Mouse (Mus musculus) heart, embryonic 13.5 days (tissue): ENCODE data around the gene 2700049A03Rik. TPM values are rescaled to one million over a fixed set of nuclear protein-coding genes. Genes with fewer than 3 reads are reported as not detected.

Experiments
- ATAC-seq: fragments of 200-750 bp; cut with Nextera tagmentation; 2 replicates; pipeline ENCODE4 v1.8.0; 2017; ENCODE audit warnings: moderate TSS enrichment; ENCODE audit not compliant: insufficient number of reproducible peaks, low FRiP score, low TSS enrichment; ENCODE audit errors: extremely low read depth
- H3K27ac ChIP-seq: fragments of 300-500 bp; sonication (generic); replicated peaks from 2 replicates; pipeline ENCODE4 v1.5.1; 2015; ENCODE audit warnings: moderate library complexity, mild to moderate bottlenecking, inconsistent platforms
- H3K27me3 ChIP-seq: fragments of 300-500 bp; sonication (generic); replicated peaks from 2 replicates; pipeline ENCODE4 v1.6.1; 2015; ENCODE audit warnings: mild to moderate bottlenecking, inconsistent platforms
- H3K36me3 ChIP-seq: fragments of 300-500 bp; sonication (generic); 2 replicates; pipeline ENCODE4 v1.6.1; 2015; ENCODE audit warnings: mild to moderate bottlenecking, inconsistent platforms
- H3K4me1 ChIP-seq: fragments of 300-500 bp; sonication (generic); 2 replicates; pipeline ENCODE4 v1.6.1; 2015; ENCODE audit warnings: inconsistent platforms
- H3K4me2 ChIP-seq: fragments of 300-500 bp; sonication (generic); 2 replicates; pipeline ENCODE4 v1.6.1; 2015; ENCODE audit warnings: inconsistent platforms, mild to moderate bottlenecking, moderate library complexity
- H3K4me3 ChIP-seq: fragments of 300-500 bp; sonication (generic); 2 replicates; pipeline ENCODE4 v1.5.1; 2015; ENCODE audit warnings: moderate library complexity, mild to moderate bottlenecking, inconsistent platforms
- H3K9ac ChIP-seq: fragments of 300-500 bp; sonication (generic); 2 replicates; pipeline ENCODE4 v1.6.1; 2015; ENCODE audit warnings: inconsistent platforms, mild to moderate bottlenecking, moderate library complexity
- H3K9me3 ChIP-seq: fragments of 300-500 bp; sonication (generic); 2 replicates; pipeline ENCODE4 v1.6.1; 2016; ENCODE audit warnings: inconsistent platforms
- WGBS: fragments of 180-500 bp; shearing (Covaris S2); methylation state at CpG from one replicate; pipeline ENCODE4 v1.1.7; 2015; ENCODE audit warnings: mixed read lengths; 5-methylcytosine and 5-hydroxymethylcytosine counted together
- polyA plus RNA-seq: library from polyadenylated mRNA; unstranded; fragments of >200 nt; fragmentation: Nextera tagmentation; extraction: Ambion mirVana; gene quantifications from 2 replicates; pipeline ENCODE4 v1.2.1, GENCODE M21; 2015

2700049A03Rik gene
- polyA plus RNA-seq, 1 experiment from 2014 or later = 9.2 TPM

DNA sequence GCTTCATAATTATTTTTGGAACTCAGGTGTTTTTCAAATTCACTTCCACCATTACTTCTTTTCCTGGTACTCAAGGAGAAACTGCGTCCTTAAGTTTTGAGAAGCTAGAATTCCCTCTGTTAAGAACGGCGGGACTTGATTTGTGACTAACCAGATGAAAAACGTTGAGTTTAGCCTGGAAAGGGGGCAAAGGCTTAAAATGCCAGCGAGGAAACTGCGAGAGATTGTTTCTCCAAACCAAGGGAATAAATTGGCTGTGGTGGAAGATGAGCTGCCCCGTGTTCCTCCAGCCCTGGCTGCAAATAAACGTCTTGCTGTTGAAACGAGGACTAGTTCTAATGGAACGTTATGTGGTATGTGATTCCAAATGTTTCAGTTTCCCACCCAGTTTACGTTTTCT, 1.0 kb downstream of the 2700049A03Rik start:
- no peaks in the 10 kb centered on the region for H3K9me3 ChIP-seq
- H3K27ac ChIP-seq = 0 out of 2 replicates have a peak overlapping the region, but pooled peaks have one; percentile 20
- no peak for ATAC-seq
- peaks cover 31% of the 10 kb centered on the region for H3K4me1 ChIP-seq
- peak overlapping the region; percentile 97 for H3K9ac ChIP-seq
- peaks cover 44% of the 10 kb centered on the region for H3K36me3 ChIP-seq
- H3K4me3 ChIP-seq = peak overlapping the region; percentile 99
- no peaks in the 10 kb centered on the region for H3K27me3 ChIP-seq
- H3K4me2 ChIP-seq = peak overlapping the region; percentile 98
- WGBS = 4% methylated on average over 11 of the region's 11 CpGs

- H3K36me3 ChIP-seq = peaks cover 52% of the 10 kb centered on the region
- peaks cover 29% of the 10 kb centered on the region for H3K4me1 ChIP-seq
- H3K27me3 ChIP-seq = no peaks in the 10 kb centered on the region
- no peak for ATAC-seq
- H3K9ac ChIP-seq = no peak overlapping the region
- H3K9me3 ChIP-seq = no peaks in the 10 kb centered on the region
- 75% methylated on average over 5 of the region's 5 CpGs for WGBS
- peak overlapping the region; percentile 98; the same call in 1 of the 2 replicates for H3K4me2 ChIP-seq
- H3K27ac ChIP-seq = no peak overlapping the region
- peak overlapping the region; percentile 99; the same call in 1 of the 2 replicates for H3K4me3 ChIP-seq
These were observed 2.7 kb downstream of the 2700049A03Rik start for GRCm38 (mm10) chr12:71139258-71139828.

DNA sequence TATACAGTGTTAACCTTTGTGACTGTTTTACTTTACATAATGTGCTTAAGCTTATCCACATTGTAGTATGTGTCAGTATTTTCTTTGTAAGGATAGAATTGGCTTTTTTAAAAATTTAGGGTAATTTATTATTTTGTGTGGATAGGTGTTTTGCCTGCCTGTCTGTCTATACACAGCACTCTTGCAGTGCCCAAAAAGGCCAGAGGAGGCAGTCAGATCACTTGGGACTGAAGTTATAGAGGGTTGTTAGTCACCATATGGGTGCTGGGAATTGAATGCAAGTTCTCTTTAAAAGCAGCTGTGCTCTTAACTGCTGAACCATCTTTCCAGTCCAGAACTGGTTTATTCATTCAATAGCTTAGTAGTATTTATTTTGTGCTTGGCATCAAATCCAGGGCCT, 4.5 kb downstream of the 2700049A03Rik start:
- Histone ChIP-seq H3K27me3 (no peaks in the 10 kb centered on the region), H3K27ac (no peak overlapping the region), H3K9ac (no peak overlapping the region), H3K4me1 (peaks cover 16% of the 10 kb centered on the region), H3K36me3 (peaks cover 65% of the 10 kb centered on the region), H3K9me3 (no peaks in the 10 kb centered on the region), H3K4me3 (no peak overlapping the region), H3K4me2 (no peak overlapping the region)
- no peak for ATAC-seq

DNA sequence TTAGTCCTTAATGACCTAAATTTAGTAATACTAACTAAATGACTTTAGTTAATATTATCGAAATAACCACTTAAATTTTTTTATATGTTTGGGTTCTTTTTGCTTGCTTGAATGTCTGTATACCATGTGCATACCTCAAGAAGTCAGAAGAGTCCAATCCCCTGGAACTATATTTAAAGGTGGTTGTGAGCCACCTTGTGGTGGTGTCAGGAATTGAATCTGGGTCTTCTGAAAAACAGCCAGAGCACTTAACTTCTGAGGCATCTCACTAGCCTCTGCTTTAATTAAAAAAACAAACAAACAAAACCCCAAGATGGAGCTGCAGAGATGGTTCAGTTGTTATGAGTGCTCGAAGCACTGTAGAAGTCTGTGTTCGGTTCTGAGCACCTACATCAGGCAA, 11.0 kb downstream of the 2700049A03Rik start:
- Histone ChIP-seq H3K4me3 (no peak overlapping the region), H3K4me2 (no peak overlapping the region), H3K27ac (no peak overlapping the region), H3K27me3 (no peaks in the 10 kb centered on the region), H3K9ac (no peak overlapping the region), H3K4me1 (no peaks in the 10 kb centered on the region), H3K9me3 (no peaks in the 10 kb centered on the region), H3K36me3 (peaks cover 82% of the 10 kb centered on the region)
- 65% methylated on average over 3 of the region's 3 CpGs for WGBS
- no peak for ATAC-seq

DNA sequence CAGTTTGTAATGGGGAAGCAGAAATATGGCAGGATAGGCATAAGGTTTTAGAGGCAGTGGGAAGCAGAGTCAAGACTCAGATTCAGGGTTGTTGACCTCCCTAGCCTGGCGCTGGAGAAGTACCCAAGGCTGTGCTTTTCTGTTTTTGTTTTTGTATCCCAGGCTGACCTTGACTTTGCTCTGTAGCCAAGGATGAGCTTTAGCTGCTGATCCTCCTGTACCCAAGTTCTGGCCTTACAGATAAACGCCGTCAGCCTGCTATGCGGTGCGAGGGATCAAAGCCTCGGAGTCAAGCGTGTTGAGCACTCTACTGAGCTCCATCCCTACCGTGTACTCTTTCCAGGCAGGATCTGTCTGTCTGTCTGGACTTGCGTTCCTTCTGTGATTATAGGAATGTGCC, 12.2 kb downstream of the 2700049A03Rik start:
- H3K4me2 ChIP-seq = no peak overlapping the region
- H3K9me3 ChIP-seq = no peaks in the 10 kb centered on the region
- H3K9ac ChIP-seq = no peak overlapping the region
- no peaks in the 10 kb centered on the region for H3K4me1 ChIP-seq
- WGBS = 91% methylated on average over 9 of the region's 9 CpGs
- H3K27me3 ChIP-seq = no peaks in the 10 kb centered on the region
- ATAC-seq = no peak
- H3K27ac ChIP-seq = no peak overlapping the region
- no peak overlapping the region for H3K4me3 ChIP-seq
- peaks cover 82% of the 10 kb centered on the region for H3K36me3 ChIP-seq

DNA sequence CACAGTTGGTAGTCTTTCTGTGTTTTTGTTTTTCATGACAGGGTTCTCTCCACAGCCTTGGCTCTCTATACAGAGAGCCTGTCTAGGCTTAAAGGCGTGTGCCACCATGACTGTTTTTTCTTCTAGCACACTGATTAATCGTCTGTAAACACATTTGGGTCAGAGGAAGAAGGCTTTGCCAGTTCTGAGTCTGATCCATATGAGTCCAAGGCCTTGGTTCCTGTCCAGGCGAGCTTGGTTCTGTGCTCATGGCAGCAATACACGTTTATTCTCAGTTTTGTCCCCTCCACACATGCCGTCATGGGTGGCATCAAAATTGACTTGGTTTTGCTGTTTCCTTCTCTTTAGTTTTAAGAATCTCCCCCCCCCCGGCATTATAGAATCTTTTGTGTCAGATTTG, 12.8 kb downstream of the 2700049A03Rik start:
- Histone ChIP-seq H3K27ac (no peak overlapping the region), H3K4me2 (no peak overlapping the region), H3K9me3 (no peaks in the 10 kb centered on the region), H3K27me3 (no peaks in the 10 kb centered on the region), H3K4me1 (no peaks in the 10 kb centered on the region), H3K9ac (no peak overlapping the region), H3K4me3 (no peak overlapping the region), H3K36me3 (peaks cover 82% of the 10 kb centered on the region)
- 81% methylated on average over 6 of the region's 6 CpGs for WGBS
- ATAC-seq = no peak

DNA sequence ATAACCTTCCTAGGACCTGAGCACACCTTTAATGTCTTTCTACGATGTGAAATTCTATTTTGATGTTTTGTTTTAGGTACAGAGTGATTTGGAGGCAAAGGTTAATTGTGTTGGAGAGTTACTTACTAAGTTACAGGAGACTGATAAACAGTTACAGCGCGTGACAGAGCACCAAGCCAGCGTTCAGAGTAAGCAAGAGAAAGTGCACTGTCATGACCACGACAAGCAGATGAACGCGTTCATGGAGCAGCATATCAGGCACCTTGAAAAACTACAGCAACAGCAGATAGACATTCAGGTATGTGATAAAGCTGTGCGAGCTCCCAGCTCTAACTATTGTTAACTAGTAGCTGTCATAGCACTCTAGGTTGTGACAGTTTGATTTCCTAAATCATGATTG, 13.5 kb downstream of the 2700049A03Rik start:
- H3K9ac ChIP-seq = no peak overlapping the region
- WGBS = 79% methylated on average over 8 of the region's 8 CpGs
- ATAC-seq = no peak
- peaks cover 82% of the 10 kb centered on the region for H3K36me3 ChIP-seq
- H3K4me2 ChIP-seq = no peak overlapping the region
- H3K4me3 ChIP-seq = no peak overlapping the region
- no peaks in the 10 kb centered on the region for H3K27me3 ChIP-seq
- no peaks in the 10 kb centered on the region for H3K4me1 ChIP-seq
- H3K27ac ChIP-seq = no peak overlapping the region
- H3K9me3 ChIP-seq = no peaks in the 10 kb centered on the region

- Histone ChIP-seq H3K4me2 (no peak overlapping the region), H3K9ac (no peak overlapping the region), H3K4me3 (no peak overlapping the region), H3K36me3 (peaks cover 89% of the 10 kb centered on the region), H3K9me3 (no peaks in the 10 kb centered on the region), H3K4me1 (no peaks in the 10 kb centered on the region), H3K27me3 (no peaks in the 10 kb centered on the region), H3K27ac (no peak overlapping the region)
- no peak for ATAC-seq
- WGBS = 89% methylated on average over 6 of the region's 6 CpGs
These were observed 18.3 kb downstream of the 2700049A03Rik start for GRCm38 (mm10) chr12:71154979-71155378.

DNA sequence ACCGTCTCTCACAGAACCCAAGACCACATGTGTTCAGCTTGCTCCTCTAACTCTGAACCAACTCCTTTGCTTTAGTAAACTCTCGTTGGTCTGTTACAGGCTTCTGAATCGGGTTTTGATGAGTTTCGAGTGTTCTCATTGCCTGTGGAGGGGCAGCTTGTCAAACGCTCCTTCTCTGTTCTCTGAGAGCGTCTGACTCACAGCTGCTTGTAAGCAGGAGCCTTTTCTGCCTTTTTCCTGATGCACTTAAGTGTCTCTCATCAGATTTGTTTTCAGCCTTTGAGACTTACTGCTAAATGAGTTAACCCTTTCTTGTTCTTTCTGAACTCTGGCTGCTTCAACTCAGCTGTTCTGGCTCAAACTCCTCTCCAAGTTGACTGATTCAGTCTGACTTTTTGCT, 21.3 kb downstream of the 2700049A03Rik start:
- no peak overlapping the region for H3K27ac ChIP-seq
- H3K4me3 ChIP-seq = no peak overlapping the region
- H3K9me3 ChIP-seq = no peaks in the 10 kb centered on the region
- no peak overlapping the region for H3K4me2 ChIP-seq
- no peaks in the 10 kb centered on the region for H3K4me1 ChIP-seq
- 86% methylated on average over 6 of the region's 6 CpGs for WGBS
- no peak overlapping the region for H3K9ac ChIP-seq
- H3K27me3 ChIP-seq = no peaks in the 10 kb centered on the region
- no peak for ATAC-seq
- peaks cover 90% of the 10 kb centered on the region for H3K36me3 ChIP-seq

GRCm38 (mm10) chr12:71164410-71164809, 27.8 kb downstream of the 2700049A03Rik start:
- H3K27me3 ChIP-seq = no peaks in the 10 kb centered on the region
- no peak overlapping the region for H3K4me2 ChIP-seq
- H3K9me3 ChIP-seq = no peaks in the 10 kb centered on the region
- H3K36me3 ChIP-seq = peaks cover 83% of the 10 kb centered on the region
- no peak overlapping the region for H3K9ac ChIP-seq
- 82% methylated on average over 9 of the region's 9 CpGs for WGBS
- ATAC-seq = no peak
- no peak overlapping the region for H3K4me3 ChIP-seq
- H3K27ac ChIP-seq = no peak overlapping the region
- no peaks in the 10 kb centered on the region for H3K4me1 ChIP-seq

GRCm38 (mm10) chr12:71169911-71170310, 33.3 kb downstream of the 2700049A03Rik start:
- H3K36me3 ChIP-seq = peaks cover 74% of the 10 kb centered on the region
- 71% methylated on average over 1 of the region's 1 CpGs for WGBS

GRCm38 (mm10) chr12:71183736-71184135, 47.1 kb downstream of the 2700049A03Rik start:
- H3K27me3 ChIP-seq = no peaks in the 10 kb centered on the region
- no peak overlapping the region for H3K4me3 ChIP-seq
- H3K36me3 ChIP-seq = peaks cover 89% of the 10 kb centered on the region
- 94% methylated on average over 3 of the region's 3 CpGs for WGBS
- H3K27ac ChIP-seq = no peak overlapping the region
- no peak overlapping the region for H3K4me2 ChIP-seq
- ATAC-seq = no peak
- H3K4me1 ChIP-seq = no peaks in the 10 kb centered on the region
- H3K9me3 ChIP-seq = no peaks in the 10 kb centered on the region
- H3K9ac ChIP-seq = no peak overlapping the region

More at GRCm38 (mm10) chr12:71169911-71170310, 33.3 kb downstream of the 2700049A03Rik start:
- Histone ChIP-seq H3K4me2 (no peak overlapping the region), H3K27ac (no peak overlapping the region), H3K4me1 (no peaks in the 10 kb centered on the region), H3K9ac (no peak overlapping the region), H3K4me3 (no peak overlapping the region), H3K27me3 (no peaks in the 10 kb centered on the region), H3K9me3 (no peaks in the 10 kb centered on the region)
- ATAC-seq = no peak
